Mouse (Mus musculus) embryo, embryonic 9.5 days (tissue): ENCODE measurements around the gene Dhh.
A peak's percentile ranks its signal among the peaks of the same experiment; 100 is the strongest.

ENCODE experiments used
- DNase-seq: peaks from one replicate; pipeline ENCODE4 v3.0.0-alpha.2; 2017; ENCODE audit errors: extremely low spot score

Gene Dhh

DNA sequence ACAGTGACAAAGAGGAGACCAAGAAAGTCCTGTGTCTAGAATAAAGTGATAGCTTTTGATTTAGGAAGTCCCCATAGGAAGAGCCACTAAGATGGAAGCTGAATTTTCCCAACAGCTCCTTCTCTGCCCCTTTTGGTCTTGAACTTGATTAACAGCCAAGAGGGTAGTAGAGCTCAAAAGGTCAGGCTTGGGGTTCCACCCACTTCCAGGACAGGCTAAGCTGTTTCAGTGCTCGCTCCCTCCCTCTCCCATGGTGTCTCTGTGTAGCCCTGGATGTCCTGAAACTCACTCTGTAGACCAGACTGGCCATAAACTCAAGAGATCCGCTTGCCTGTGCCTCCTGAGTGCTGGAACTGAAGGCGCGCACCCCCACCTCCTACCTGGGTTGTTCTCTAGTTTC, 17.7 kb upstream of the Dhh start:
- DNase-seq = no peak

DNA sequence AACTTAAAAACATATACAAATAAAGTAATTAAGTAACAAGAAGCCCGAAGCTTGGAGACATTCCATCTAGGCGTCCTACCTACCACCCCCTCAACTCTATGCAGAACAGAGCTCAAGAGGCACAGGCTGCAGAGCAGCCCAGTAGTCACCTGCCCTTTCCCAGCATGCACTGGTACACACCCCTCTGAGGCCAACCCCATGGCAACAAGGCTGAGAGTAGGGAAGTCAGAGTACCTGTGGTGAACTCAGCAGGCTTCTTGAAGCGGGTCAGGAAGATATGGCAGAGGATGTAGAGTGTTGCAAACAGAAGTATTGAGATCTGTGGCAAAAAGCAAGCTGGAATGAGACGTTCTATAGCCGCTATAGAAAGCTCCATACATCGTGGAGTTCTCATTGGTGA, 16.6 kb upstream of the Dhh start:
- no peak for DNase-seq

DNA sequence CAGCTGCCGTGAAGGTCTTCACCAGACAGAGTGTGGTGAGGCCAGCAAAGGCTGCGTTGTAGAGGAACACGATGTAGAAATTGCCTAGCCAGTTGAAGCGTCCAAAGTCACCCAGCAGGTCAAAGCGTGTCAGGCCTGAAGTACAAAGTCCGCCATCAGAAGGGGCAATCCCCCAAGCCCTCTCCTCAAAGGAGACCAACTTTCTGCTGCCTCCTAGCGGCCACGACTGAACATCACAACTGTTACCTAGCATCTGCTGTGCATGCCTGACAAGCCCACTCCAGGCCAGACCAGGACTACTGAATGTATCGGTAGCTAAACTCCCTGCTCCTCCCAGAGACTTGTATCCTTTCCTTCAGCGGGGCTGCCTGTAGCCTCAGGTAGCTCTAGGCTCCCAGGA, 6.4 kb upstream of the Dhh start:
- peak; percentile 67 for DNase-seq

DNA sequence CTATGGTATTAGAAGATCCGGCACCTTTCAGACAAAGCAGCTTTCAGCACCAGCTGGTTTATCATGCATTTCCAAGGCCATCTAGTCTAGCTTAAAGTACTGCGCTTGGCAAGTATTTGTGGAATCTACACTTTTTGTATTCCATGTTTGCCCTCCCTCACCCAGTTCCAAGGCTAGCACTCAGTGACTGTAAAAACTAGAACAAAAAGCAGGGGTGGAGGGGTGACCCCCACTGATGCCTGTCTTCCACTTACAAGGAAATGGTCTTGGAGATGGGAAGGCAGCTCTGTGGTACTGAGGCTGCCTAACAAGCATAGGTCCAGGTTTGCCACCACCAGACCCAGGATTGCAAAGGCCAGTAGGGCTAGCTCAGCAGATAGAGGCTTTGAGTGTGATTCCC, 4.3 kb upstream of the Dhh start:
- DNase-seq = no peak

DNA sequence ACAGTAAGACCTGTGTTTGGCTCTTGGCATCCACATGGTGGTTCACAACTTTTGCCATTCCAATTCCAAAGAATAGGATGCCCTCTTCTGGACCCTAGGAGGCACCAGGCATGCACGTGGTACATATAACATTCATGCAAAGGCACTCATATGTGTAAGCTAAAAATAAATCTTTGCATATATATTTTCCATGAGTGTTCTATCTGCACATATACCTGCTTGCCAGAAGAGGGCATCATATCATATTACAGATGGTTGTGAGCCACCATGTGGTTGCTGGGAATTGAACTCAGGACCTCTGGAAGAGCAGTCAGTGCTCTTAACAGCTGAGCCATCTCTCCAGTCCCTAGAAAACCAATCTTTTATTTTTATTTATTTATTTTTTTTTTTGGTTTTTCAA, 3.2 kb upstream of the Dhh start:
- no peak for DNase-seq

DNA sequence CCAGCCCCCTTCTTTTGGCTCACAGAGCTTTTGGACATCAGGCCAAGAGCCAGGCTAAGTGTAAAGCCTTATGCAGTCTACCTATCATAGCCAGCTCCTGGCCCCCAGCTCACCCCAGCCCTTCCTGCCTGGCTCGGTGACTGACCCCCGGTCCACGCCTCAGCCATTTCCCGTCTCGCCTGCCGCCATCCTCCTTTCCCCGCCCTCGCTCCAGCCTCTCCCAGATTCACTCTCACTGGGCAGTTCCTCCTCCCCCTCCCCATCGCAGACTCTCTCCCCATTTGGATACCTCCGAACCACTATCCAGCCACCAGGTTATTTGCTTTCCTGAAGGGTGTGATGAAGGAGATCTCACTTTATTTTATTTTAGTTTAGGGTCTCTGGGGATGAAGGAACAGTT, 845 bp downstream of the Dhh start:
- peak; percentile 24 for DNase-seq

DNA sequence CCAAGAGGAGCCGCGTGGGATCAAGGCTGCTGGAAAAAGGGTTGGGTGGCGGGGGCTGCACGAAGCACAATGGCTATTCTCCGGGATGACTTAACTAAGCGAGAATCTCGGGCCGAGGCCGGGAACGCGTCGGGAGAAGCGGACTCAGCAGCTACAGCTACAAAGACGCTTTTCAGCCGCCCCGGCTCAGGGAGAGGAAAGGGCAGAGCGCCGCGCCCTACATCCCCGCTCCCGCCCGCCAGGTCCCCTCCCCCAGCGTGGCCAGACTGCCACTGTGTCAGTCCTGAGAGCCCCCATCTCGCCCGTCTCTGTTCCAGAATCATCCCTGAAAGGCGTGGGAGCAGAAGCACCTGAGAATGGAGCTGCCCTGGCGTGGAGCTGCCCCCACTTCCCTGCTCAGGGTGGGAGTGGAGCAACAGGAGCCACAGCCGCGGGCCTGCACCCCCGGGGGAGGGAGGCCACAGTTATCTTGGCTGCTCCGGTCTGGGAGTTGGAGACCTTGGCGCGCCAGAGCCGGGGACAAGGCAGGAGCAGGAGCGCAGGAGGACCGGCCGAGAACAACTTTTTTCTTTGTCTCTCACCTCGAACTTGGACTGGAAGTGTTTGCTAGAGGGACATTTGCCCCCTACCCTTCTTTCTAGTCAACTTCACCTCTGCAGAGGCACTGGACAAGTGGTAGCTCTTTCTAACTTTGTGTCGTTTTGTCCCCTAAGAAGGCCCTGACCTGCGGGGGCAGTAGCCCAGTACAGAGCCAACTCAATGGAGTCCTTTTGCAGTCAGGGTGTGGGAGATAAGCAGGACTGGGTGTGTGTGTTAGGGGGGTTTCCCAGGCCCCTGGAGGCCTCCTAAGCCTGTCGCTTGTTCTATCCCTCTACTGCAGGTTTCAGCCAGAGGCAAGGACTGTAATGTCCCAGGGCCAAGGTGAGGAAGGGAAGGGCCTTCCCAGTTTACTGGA, 2.4 kb downstream of the Dhh start:
- DNase-seq = peak; percentile 42

DNA sequence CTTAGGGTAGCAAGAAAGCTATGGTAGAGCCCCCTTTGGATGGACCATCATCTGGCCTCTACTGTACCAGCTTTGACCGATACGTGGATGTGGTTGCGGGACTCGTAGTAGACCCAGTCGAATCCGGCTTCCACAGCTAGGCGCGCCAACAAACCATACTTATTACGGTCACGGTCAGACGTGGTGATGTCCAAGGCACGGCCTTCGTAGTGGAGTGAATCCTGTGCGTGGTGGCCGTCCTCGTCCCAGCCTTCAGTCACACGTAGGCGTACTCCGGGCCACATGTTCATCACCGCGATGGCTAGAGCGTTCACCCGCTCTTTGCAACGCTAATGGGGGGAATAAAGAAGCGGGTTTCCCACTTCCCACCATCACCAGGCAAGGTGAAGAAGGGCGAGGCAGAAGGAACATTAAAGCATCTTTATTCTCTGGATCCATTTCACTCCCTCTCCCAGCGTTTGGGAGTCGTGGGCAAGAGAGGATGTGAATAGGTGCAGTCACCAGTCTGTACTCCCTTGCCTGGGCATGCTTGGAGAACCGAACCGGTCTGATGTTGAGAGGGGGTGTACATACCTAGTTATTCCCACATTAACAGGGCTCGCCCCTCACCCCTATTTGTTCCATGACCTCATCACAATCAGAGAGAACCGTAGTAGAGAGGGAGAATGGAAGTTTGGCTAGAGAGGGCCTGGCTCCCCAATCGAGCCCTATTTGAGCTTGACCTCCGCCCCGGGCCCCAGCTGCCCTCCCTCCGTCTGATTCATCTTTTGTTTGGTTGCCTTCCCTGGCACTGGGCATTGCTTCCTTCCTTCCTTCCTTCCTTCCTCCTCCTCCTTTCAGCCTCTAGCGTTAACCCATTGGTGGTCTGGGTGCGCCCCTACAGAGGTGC, 3.4 kb downstream of the Dhh start:
- peak; percentile 58 for DNase-seq

DNA sequence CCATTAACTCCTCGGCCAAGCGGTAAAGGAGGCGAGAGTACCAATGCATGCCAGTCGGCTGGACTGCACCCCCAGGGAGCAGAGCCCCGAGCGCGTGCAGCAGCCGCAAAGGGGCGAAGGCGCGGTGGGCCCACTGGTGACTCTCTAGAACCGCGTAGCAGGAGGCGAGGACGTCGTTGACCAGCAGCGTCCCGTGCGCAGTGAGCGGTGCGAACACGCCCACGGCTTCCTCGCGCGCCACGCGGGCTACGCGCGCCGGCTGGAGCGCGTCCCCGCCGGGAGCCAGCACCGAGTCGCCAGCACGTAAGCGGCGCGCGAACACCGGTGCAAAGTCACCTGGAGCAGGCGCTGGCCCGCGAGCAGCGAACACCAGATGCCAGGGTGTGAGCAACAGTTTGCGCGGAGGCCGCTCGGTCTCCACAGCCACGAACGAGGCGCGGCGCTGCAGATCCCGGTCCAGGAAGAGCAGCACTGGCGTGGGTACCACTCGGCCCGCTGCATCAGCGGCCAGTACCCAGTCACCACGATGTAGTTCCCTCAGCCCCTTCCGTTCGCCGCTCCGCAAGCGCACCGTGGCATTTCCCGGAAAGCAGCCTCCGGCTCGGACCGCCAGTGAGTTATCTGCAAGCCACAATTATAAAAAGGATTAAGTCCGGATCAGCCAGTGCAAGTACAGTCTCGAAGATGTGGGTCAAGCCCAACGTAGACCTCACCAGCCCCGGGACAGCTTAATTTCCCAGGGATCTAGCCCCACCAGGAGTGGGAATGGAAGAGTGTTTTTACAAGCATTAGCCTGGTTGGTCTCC, 4.2 kb downstream of the Dhh start, which contains the start of gene Rhebl1:
Gene Rhebl1 (minus strand): TSS at position 601 of the 806 bp plus-strand sequence.
- peak; percentile 46 for DNase-seq

DNA sequence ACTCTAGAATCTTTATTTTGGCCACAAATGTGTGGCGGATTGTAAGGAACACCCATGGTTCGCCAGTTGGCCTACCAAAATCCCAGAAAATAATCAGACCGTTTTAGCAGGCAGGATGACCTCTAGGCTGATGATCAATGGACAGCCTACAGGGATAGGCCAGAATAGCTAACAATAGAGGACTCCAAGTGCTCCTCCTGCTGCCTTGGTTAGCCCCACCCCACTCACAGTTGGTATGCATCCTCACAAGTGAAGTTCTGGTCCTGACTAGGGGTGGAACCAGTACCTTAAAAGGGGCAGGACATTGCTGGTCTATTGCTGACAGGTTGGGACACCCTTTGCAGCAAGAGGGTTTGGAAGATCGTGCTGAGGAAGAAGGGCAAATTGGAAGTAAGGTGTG, 5.3 kb downstream of the Dhh start:
- no peak for DNase-seq

DNA sequence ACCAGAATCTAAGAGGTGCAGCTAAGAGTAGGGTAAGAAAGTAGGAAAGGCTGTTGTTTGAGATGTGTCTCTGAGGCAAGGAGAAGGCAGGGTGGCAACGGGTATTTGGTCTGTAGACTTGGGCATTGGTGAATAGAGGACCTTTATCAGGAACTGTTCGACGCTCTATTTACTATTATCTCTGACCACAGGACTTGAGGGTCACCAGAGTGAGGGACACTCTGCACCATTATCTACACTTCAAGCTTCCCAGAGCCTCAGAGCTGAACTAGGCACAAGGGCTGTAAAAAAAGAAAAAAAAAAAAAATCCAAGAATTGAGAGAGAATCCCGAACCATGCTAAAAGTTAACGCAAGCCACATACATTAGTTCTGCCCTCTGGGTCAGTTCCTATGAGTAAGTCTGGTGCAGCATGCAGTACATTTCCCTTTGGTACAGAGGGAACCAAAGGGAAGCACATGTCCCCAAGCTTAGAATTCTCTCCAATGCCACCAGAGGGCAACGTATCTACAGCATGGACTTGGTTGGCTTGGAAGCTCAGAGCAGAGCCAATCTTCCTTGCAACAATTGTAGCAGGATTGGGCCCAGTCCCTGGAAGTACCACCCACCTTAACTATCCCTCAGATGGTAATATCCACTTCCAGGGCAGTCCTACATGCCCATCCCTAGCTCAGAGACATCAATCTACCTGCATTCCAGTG, 6.3 kb downstream of the Dhh start:
- DNase-seq = peak; percentile 58

DNA sequence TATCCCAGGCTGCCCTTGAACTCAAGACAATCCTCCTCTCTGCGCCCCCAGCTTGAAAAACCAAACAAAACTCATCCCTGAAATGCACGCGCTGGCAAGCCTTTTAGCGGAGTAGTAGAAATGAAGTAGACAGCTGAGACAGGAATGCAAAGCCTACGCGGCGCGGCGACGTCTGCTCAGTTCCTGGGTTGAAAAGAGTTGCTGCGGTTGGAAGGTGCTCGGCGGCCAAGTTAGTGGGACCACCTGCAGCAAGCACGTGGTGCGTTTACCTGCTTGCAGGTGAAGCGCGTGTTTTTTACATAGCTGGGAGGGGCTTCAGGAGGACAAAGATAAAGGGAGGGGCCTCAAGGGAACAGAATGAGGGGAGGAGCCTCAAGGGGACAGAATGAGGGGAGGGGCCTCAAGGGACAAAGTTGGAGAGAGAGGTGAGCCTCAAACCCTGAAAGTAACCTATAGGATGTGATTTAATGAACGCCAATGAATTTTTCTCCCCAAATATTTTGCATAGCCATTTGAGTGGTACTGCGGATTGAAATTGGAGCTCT, 7.1 kb downstream of the Dhh start:
- peak; percentile 13 for DNase-seq

DNA sequence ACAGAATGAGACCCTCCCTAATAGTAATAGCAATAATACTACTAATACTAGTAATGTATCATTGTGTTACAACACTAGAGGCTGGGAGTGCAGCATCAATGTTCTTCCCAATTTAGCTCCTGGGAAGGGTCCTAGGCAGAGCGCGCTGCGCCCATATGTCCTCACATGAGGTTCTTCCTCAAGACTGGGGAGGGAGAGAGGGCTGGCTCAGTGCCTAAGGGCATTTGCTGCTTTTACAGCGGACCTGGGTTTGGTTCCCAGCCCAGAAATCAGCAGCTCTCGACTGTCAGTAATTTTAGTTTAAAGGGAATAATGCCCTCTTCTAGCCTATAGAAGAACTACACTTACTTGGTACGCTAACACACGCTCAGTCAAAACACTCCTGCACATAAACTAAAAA, 10.8 kb downstream of the Dhh start:
- DNase-seq = no peak

DNA sequence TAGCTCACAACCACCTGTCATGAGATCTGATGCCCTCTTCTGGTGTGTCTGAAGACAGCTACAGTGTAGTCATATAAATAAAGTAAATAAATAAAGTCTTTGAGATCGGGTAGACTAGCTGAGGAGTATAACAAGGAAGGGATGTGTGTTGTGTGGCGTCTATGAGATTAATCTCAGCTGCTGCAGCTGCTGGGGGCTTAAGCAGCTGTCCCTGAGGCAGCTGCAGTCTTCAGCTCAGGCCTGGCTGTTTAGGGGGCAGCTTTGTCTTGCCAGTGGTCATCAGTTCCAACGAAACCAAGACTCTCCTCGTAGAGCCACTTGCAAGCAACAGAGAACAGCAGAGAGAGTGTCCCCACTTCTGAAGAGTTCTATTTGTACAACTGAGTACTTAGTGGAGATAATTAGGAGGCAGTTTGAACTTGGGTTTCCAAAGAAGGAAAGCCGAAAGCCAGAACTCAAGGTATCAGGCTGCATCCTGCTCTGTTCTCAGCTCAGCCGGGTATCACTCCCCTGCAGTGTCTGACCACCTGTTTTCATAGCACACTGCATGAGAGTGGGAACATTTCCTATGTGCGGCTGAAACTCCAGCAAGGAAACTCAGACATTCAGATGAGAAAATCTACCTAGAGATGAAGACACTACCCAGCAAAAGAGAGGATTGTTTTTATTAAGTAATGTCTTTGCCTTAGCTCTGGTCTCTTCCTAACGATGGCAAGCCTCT, 11.5 kb downstream of the Dhh start:
- DNase-seq = no peak

DNA sequence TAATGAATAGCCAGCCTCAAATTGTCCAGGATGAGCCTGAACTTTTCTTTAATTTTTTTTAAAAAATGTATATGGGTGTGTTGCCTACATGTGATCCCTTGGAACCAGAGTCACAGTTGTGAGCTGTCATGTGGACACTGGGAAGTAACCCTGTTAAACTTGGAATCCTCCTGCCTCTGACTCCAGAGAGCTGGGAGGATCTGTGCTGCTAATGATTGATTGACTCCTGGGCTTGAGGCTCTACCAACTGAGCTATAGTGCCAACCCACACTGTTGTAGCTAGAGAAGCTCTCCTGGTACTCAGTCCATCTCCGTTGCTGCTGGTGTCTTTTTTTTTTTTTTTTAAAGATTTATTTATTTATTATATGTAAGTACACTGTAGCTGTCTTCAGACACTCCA, 14.2 kb downstream of the Dhh start:
- DNase-seq = no peak

DNA sequence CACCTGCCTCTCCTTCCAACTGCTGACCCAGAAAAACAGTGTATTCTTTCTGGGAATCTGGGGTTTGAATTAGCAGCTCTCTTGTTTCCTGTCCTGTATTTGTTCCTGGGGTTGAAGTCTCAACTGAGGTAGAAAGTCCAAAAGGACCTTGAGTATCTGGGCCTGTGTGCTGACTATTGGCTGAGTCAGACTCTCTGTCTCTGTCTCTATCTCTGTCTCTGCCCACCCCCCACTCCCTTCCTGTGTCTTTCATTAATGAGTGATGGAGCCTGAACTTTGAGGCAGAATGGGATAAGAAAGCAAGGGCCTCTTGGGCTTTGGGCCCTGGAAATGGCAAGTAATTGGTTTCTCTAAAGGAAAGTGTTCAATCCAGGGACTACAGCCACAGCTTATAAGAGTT, 14.7 kb downstream of the Dhh start:
- no peak for DNase-seq

DNA sequence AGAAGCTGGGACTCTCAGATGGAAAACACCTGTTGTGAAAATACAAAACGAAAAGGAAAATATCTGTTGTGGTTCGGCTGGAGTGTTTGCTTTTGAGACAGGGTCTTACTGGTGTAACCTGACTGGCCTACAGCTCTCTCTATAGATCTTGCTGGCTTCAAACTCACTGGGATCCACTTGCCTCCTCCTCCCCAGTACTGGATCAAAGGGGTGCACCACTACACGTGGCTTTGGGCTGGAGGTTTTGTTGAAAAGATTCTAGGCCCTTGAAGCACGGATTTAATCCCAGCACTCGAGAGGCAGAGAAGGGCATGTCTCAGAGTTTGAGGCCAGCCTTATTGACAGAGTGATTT, 16.7 kb downstream of the Dhh start:
- DNase-seq = no peak

DNA sequence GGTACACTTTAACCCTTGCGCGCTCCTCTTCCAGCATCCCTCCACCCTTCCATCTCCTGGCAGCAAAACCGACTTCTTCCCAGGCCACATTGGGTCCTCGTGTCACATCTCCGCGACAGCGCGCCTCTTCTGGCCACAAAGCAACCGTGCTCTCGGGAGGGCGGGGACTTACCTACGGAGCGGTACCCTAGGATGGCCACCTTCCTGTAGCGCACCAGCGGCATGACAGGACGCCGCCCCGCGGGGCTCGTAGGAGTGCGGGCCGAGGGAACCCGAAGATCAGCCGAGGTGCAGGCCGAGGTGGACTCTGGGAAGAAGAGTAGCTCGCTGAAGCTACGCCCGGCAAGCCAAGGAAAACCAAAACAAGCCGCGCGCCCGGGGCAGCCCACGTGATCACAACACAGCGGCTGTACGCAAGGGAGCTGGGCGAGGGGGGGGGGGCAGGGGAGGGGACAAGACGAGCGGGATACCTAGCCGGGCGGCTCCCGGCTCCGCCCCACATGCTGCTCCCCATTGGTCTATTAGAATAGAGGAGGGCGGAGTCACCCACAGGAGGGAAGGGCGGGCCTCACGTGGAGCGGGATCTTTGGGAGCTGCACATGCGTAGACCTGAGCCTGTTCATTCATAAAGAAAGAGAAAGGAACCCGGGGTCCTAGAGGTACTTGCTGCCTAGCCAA, 17.2 kb downstream of the Dhh start:
- peak; percentile 97 for DNase-seq

DNA sequence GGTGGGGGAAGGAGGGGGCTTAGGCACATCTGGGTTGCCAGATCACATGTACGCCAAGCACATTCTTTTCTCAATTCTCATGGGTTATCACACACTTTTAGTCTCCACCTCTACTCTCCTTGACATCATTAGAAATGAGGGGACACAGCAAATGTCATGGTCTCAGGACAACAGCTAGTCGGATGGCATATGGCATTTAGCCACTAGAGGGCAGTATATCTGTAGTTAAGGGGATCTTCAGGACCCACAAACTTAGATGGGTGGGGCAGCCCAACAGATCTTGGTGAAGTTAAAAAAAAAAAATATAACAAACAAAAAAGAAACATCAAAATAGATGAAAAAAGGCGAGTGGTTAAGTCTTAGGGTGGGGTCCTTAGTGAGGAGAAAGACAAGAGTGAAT, 21.0 kb downstream of the Dhh start:
- DNase-seq = peak; percentile 74
